Mouse (Mus musculus) small intestine, adult 2 months (tissue): ENCODE measurements around the gene Add1. TPM values are rescaled to one million over a fixed set of nuclear protein-coding genes. Genes with fewer than 3 reads are reported as not detected.
"Not testable (repeated sequence)": the region's sequence is repeated elsewhere in the genome, so short reads cannot be mapped to it uniquely, and the experiment has no call there.

ENCODE experiments used
- H3K27ac ChIP-seq: fragments of 200-500 bp; 2 replicates; pipeline ENCODE4 v1.5.1; 2012; ENCODE audit warnings: low read depth, low read length, control low read depth, inconsistent platforms; ENCODE audit not compliant: insufficient read depth
- H3K27me3 ChIP-seq: fragments of 200-500 bp; 2 replicates; pipeline ENCODE4 v1.6.1; 2012; ENCODE audit warnings: mild to moderate bottlenecking, moderate library complexity, low read length, inconsistent platforms; ENCODE audit not compliant: control insufficient read depth, insufficient read depth
- H3K36me3 ChIP-seq: fragments of 200-500 bp; 2 replicates; pipeline ENCODE4 v1.6.1; 2012; ENCODE audit warnings: mild to moderate bottlenecking, low read length, control low read depth, inconsistent platforms; ENCODE audit not compliant: control insufficient read depth, insufficient read depth
- H3K4me1 ChIP-seq: fragments of 200-500 bp; 2 replicates; pipeline ENCODE4 v1.6.1; 2012; ENCODE audit warnings: low read length, inconsistent platforms, mixed read lengths; ENCODE audit not compliant: control insufficient read depth, insufficient read depth, insufficient read length
- H3K4me3 ChIP-seq: fragments of 200-500 bp; 2 replicates; pipeline ENCODE4 v1.5.1; 2012; ENCODE audit warnings: low read depth, mild to moderate bottlenecking, control low read depth, inconsistent platforms, low read length, moderate library complexity
- CTCF ChIP-seq: fragments of 200-500 bp; IDR thresholded peaks from 2 replicates; pipeline ENCODE4 v1.5.1; 2012; ENCODE audit warnings: low read depth, mild to moderate bottlenecking, control low read depth, inconsistent platforms, low read length, moderate library complexity, mixed read lengths; ENCODE audit not compliant: insufficient replicate concordance, insufficient read length; ENCODE audit errors: extremely low read depth
- POLR2A ChIP-seq: fragments of 200-500 bp; IDR thresholded peaks from 2 replicates; pipeline ENCODE4 v1.6.1; 2012; ENCODE audit warnings: low read depth, mild to moderate bottlenecking, control low read depth, inconsistent platforms, low read length, moderate library complexity
- WGBS: fragments of 180-500 bp; shearing (Covaris S2); methylation state at CpG from one replicate; pipeline ENCODE4 v1.1.7; 2018; 5-methylcytosine and 5-hydroxymethylcytosine counted together
- polyA plus RNA-seq: library from polyadenylated mRNA; depleted of rRNA; stranded (reverse); fragments of >200 nt; gene quantifications from 2 replicates; pipeline ENCODE4 v1.2.3, GENCODE M21; 2012

The Add1 gene
- polyA plus RNA-seq, 1 experiment = 160 TPM

DNA sequence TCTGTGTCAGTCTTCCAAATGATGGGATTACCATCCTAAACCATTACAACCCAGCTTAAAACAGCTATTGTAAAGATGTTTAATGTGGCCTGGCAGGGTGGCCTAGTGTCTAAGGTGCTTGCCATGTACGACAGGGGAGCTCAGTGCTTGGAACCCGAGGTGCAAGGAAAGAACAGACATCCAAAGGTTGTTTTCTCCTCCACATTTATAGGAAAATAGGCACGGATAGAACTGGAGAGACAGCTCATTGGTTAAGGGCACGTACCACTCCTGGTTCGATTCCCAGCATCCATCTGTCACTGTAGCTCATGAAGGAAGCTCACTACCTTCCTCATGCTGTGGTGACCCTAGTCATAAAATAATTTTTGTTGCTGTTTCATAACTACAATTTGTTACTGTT lies 14.4 kb downstream of the Add1 start:
- H3K4me1 ChIP-seq = no peaks in the 10 kb centered on the region
- 90% methylated on average over 5 of the region's 5 CpGs for WGBS
- no peak overlapping the region for H3K27ac ChIP-seq
- no peak overlapping the region for H3K4me3 ChIP-seq
- H3K27me3 ChIP-seq = no peaks in the 10 kb centered on the region
- peaks cover 1% of the 10 kb centered on the region for H3K36me3 ChIP-seq
- TF ChIP-seq CTCF (no peak), POLR2A (no peak)

- Histone ChIP-seq H3K4me1 (no peaks in the 10 kb centered on the region), H3K27ac (no peak overlapping the region), H3K36me3 (peaks cover 4% of the 10 kb centered on the region), H3K4me3 (no peak overlapping the region), H3K27me3 (no peaks in the 10 kb centered on the region)
- WGBS = 64% methylated on average over 5 of the region's 5 CpGs
- TF ChIP-seq CTCF (no peak), POLR2A (no peak)
Measured at GRCm38 (mm10) chr5:34590059-34590458, 16.6 kb downstream of the Add1 start.

DNA sequence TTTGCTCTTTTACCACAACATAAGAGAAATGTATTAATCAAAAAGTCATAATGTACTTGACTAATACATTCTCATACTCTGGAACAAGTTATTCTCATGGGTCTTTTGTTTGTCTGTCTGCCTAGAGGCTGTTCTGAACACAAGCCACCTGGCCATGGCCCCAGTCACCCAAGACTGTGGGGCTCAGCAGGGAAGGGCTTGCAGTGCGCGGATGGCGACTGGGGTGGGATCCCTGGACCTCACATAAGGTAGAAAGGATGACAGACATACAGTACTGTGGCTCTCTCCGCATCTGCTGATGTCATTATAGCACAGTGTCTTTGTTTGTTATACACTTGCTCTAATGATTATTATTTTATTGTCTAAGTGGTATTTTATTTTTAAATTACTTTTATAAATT lies 17.2 kb downstream of the Add1 start:
- Histone ChIP-seq H3K36me3 (peaks cover 4% of the 10 kb centered on the region), H3K4me3 (no peak overlapping the region), H3K4me1 (no peaks in the 10 kb centered on the region), H3K27ac (no peak overlapping the region), H3K27me3 (no peaks in the 10 kb centered on the region)
- TF ChIP-seq CTCF (no peak), POLR2A (no peak)
- WGBS = 78% methylated on average over 4 of the region's 4 CpGs

- no peak for TF ChIP-seq POLR2A
- no peak for TF ChIP-seq CTCF
- WGBS = 82% methylated on average over 5 of the region's 5 CpGs
- Histone ChIP-seq H3K27ac (no peak overlapping the region), H3K36me3 (0 out of 2 replicates have a peak, but pooled peaks cover 4% of the 10 kb centered on the region), H3K4me3 (no peak overlapping the region), H3K4me1 (no peaks in the 10 kb centered on the region), H3K27me3 (no peaks in the 10 kb centered on the region)
Measured at GRCm38 (mm10) chr5:34591388-34592004, 18.0 kb downstream of the Add1 start.

- 94% methylated on average over 5 of the region's 5 CpGs for WGBS
- H3K27ac ChIP-seq, H3K27me3 ChIP-seq, H3K4me1 ChIP-seq, H3K36me3 ChIP-seq, H3K4me3 ChIP-seq: not testable (repeated sequence)
Measured at GRCm38 (mm10) chr5:34592224-34592623, 18.8 kb downstream of the Add1 start.

DNA sequence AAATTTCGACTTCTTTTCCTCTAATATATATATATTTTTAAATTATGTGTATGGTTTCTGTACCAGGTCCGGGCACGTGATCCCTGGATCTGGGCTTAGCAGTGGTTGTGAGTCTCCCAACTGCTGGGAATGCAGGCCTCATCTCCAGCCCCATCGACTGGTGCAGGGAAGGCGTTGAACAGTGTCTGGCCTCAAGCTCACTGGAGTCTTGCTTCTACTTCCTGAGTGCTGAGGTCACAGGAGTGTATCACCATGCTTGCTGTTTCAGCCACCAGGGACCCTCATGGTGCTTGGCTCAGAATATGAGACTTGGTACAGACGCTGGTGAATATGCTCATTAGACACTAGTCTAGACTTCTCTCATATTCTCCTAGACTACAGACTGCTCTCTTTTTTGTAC lies 19.2 kb downstream of the Add1 start:
- Histone ChIP-seq H3K4me1 (no peaks in the 10 kb centered on the region), H3K27me3 (no peaks in the 10 kb centered on the region), H3K4me3 (no peak overlapping the region), H3K27ac (no peak overlapping the region), H3K36me3 (0 out of 2 replicates have a peak, but pooled peaks cover 4% of the 10 kb centered on the region)
- 92% methylated on average over 6 of the region's 6 CpGs for WGBS
- TF ChIP-seq POLR2A (no peak), CTCF (no peak)

DNA sequence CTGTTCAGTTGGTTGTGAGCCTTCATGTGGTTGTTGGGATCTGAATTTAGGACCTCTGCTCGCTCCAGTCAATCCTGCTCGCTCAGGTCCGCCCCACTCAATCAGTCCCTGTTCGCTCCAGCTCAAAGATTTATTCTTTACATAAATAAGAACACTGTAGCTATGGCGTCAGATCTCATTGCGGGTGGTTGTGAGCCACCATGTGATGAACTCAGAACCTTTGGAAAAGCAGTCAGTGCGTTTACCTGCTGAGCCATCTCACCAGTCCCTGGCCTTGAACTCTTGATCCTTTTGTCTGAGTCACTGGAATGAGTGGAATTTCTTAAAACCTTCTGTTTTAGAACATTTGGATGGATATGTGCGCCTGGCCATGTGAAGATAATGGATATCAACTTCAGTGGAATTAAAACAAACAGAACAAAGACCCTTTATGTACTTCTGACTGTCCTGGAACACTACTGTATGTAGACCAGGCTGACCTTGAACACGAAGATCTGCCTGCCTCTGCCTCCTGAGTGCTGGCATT lies 19.8 kb downstream of the Add1 start:
- H3K27ac ChIP-seq = no peak overlapping the region
- no peaks in the 10 kb centered on the region for H3K27me3 ChIP-seq
- H3K4me3 ChIP-seq = no peak overlapping the region
- 96% methylated on average over 9 of the region's 9 CpGs for WGBS
- no peaks in the 10 kb centered on the region for H3K4me1 ChIP-seq
- H3K36me3 ChIP-seq = 0 out of 2 replicates have a peak, but pooled peaks cover 5% of the 10 kb centered on the region
- TF ChIP-seq CTCF = no peak
- no peak for TF ChIP-seq POLR2A

DNA sequence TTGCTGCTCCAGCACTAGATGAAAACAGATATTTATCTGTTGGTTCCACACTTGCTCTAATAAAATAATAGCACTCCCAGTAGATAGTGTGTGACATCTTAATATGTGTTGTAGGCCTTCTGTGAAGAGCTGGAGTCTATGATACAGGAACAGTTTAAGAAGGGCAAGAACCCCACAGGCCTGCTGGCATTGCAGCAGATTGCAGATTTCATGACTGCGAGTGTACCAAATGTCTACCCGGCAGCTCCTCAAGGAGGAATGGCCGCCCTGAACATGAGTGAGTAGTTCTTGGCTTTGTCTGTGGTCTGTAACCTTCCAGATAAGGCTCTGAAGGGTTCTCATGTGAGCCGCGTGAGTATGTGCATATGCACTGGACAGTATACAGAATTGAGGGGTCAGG lies 31.1 kb downstream of the Add1 start:
- TF ChIP-seq CTCF = no peak
- TF ChIP-seq POLR2A = no peak
- H3K27ac ChIP-seq = no peak overlapping the region
- peaks cover 41% of the 10 kb centered on the region for H3K36me3 ChIP-seq
- H3K27me3 ChIP-seq = no peaks in the 10 kb centered on the region
- WGBS = 92% methylated on average over 5 of the region's 5 CpGs
- H3K4me3 ChIP-seq = no peak overlapping the region
- no peaks in the 10 kb centered on the region for H3K4me1 ChIP-seq
